Mouse (Mus musculus): ENCODE data around the gene Gsx1. TPM values are rescaled to one million over a fixed set of nuclear protein-coding genes. Genes with fewer than 3 reads are reported as not detected.

The Gsx1 gene
- polyA plus RNA-seq, 1 experiment from 2014 or later: not detected

Other genes starting within 250 kb of the Gsx1 start
- gene Gtf3a, start 240.0 kb upstream of the Gsx1 start, polyA plus RNA-seq (2015; fragmentation: Nextera tagmentation; extraction: Ambion mirVana): 102 and 109 TPM in 2 replicates
- 24.3 and 29.0 TPM in 2 replicates for gene Mtif3, start 224.9 kb upstream of the Gsx1 start, polyA plus RNA-seq (2015; fragmentation: Nextera tagmentation; extraction: Ambion mirVana)
- 18.3 and 20.5 TPM in 2 replicates for gene Lnx2, start 112.1 kb upstream of the Gsx1 start, polyA plus RNA-seq (2015; fragmentation: Nextera tagmentation; extraction: Ambion mirVana)
- gene Polr1d, start 111.6 kb upstream of the Gsx1 start, polyA plus RNA-seq (2015; fragmentation: Nextera tagmentation; extraction: Ambion mirVana): 142 and 145 TPM in 2 replicates
- gene Pdx1, start 81.3 kb downstream of the Gsx1 start, polyA plus RNA-seq (2015; fragmentation: Nextera tagmentation; extraction: Ambion mirVana): 7.5 and 8.1 TPM in 2 replicates
- gene Cdx2, start 118.6 kb downstream of the Gsx1 start, polyA plus RNA-seq (2015; fragmentation: Nextera tagmentation; extraction: Ambion mirVana): 2.5 and 3.4 TPM in 2 replicates
- 0.31 TPM in 1 of 2 replicates, not detected in the other for gene Urad, start 133.7 kb downstream of the Gsx1 start, polyA plus RNA-seq (2015; fragmentation: Nextera tagmentation; extraction: Ambion mirVana)
- 0.24 and 0.59 TPM in 2 replicates for gene Flt3, start 211.8 kb downstream of the Gsx1 start, polyA plus RNA-seq (2015; fragmentation: Nextera tagmentation; extraction: Ambion mirVana)
- 61.5 and 67.9 TPM in 2 replicates for gene Pan3, start 241.5 kb downstream of the Gsx1 start, polyA plus RNA-seq (2015; fragmentation: Nextera tagmentation; extraction: Ambion mirVana)

All from stomach, embryonic 16.5 days (tissue).